Mouse (Mus musculus): Measurements from ENCODE around the gene Adipoq. TPM values are rescaled to one million over a fixed set of nuclear protein-coding genes. Genes with fewer than 3 reads are reported as not detected.
"Not testable (repeated sequence)": the region's sequence is repeated elsewhere in the genome, so short reads cannot be mapped to it uniquely, and the experiment has no call there.

The Adipoq gene
- total RNA-seq, 2 experiments from 2014 or later, result 0.40 to 0.80 TPM

DNA sequence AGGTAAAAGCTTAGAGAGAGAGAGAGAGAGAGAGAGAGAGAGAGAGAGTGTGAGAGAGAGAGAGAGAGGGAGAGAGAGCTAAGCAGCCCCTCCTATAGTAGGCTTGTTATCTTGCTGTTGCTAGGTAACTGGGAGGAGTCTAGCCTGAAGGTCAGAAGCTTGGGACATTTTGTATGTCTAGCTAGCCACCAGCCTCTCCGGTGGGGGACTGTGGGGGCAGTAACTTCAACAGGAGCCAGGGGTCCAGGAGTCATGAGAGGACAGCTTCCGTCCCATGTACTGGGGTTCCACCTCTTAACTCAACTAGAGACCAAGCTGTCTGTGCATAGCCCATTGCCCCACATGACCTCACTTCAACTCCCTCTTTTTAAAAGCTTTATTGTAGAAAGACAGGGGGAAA lies 12.6 kb downstream of the Adipoq start:
- no peak for ATAC-seq (ENCODE audit: poor library complexity, severe bottlenecking)

GRCm38 (mm10) chr16:23159749-23160148 lies 13.4 kb downstream of the Adipoq start:
- ATAC-seq (ENCODE audit: poor library complexity, severe bottlenecking), result peak; percentile 53; the same call in 1 of the 2 replicates

- ATAC-seq (ENCODE audit: poor library complexity, severe bottlenecking), result peak; percentile 79
Measured at GRCm38 (mm10) chr16:23162116-23162515, 15.8 kb downstream of the Adipoq start.

GRCm38 (mm10) chr16:23164443-23164842 lies 18.1 kb downstream of the Adipoq start:
- no peak for ATAC-seq (ENCODE audit: poor library complexity, severe bottlenecking)

GRCm38 (mm10) chr16:23165441-23165840 lies 19.1 kb downstream of the Adipoq start:
- ATAC-seq (ENCODE audit: poor library complexity, severe bottlenecking), result peak; percentile 55; the same call in 1 of the 2 replicates

GRCm38 (mm10) chr16:23166646-23167045 lies 20.3 kb downstream of the Adipoq start:
- no peak for ATAC-seq (ENCODE audit: poor library complexity, severe bottlenecking)

- ATAC-seq (ENCODE audit: poor library complexity, severe bottlenecking), result peak; percentile 34
Measured at GRCm38 (mm10) chr16:23167079-23167478, 20.7 kb downstream of the Adipoq start.

GRCm38 (mm10) chr16:23170813-23171212 lies 24.5 kb downstream of the Adipoq start:
- no peak for ATAC-seq (ENCODE audit: poor library complexity, severe bottlenecking)

GRCm38 (mm10) chr16:23173904-23174303 lies 27.6 kb downstream of the Adipoq start:
- no peak for ATAC-seq (ENCODE audit: poor library complexity, severe bottlenecking)

- ATAC-seq (ENCODE audit: poor library complexity, severe bottlenecking), result peak; percentile 89
Measured at GRCm38 (mm10) chr16:23174855-23175254, 28.5 kb downstream of the Adipoq start.

DNA sequence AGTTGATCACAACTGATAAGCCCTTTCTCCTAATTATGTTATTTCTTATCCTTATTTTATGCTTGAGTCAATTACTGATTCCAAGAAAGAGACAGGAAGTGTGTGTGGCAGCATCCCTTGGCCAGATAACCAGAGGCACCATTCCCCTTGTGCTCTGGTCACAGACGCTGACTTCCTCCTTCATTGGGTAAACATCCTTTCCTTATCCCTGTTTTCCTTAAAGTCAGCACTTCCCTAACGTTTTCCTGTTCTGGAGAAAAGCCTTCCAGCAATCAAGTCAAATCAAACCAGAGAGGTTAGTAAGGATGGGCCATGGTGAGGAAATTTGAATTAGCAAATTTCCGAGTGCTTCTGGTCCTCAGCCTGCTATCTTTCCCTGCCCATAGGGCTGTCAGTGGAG lies 29.6 kb downstream of the Adipoq start:
- ATAC-seq (ENCODE audit: poor library complexity, severe bottlenecking), result no peak

- no peak for ATAC-seq (ENCODE audit: poor library complexity, severe bottlenecking)
Measured at GRCm38 (mm10) chr16:23177856-23178255, 31.5 kb downstream of the Adipoq start.

GRCm38 (mm10) chr16:23178796-23179195 lies 32.5 kb downstream of the Adipoq start:
- no peak for ATAC-seq (ENCODE audit: poor library complexity, severe bottlenecking)

GRCm38 (mm10) chr16:23179436-23179835 lies 33.1 kb downstream of the Adipoq start:
- ATAC-seq (ENCODE audit: poor library complexity, severe bottlenecking), result not testable (repeated sequence)

GRCm38 (mm10) chr16:23181054-23181453 lies 34.7 kb downstream of the Adipoq start:
- peak; percentile 45 for ATAC-seq (ENCODE audit: poor library complexity, severe bottlenecking)

- ATAC-seq (ENCODE audit: poor library complexity, severe bottlenecking), result peak; percentile 67
Measured at GRCm38 (mm10) chr16:23181487-23181886, 35.2 kb downstream of the Adipoq start.

DNA sequence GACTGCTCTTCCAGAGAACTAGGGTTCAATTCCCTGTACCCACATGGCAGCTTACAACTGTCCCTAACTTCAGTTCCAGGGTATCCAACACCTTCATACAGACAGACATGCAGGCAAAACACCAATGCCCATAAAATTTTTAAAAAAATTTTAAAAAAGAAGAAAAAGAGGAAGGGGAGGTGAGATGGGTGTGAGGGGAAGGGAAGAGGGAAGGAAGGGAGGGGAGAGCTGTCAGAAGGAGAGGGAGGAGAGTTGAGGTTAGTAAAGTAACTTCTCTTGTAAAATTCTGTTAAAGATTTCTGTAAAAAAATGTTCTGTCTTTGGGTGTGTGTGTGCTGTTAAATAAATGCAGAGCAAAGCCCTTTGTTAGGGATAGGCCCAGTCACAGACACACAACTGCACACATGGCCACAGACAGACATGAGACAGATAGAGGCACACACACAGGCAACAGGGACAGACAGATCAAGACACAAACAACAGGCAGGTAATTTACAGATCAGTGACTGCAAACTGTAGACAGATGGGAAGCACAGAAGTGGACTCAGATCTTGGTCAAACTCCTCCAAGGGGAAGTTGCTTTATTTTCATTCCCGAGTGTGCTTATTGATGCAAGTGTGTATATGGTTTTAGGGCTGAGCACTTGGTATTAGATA lies 35.7 kb downstream of the Adipoq start:
- peak; percentile 47 for ATAC-seq (ENCODE audit: poor library complexity, severe bottlenecking)

GRCm38 (mm10) chr16:23185824-23186223 lies 39.5 kb downstream of the Adipoq start:
- peak; percentile 39; the same call in 1 of the 2 replicates for ATAC-seq (ENCODE audit: poor library complexity, severe bottlenecking)

DNA sequence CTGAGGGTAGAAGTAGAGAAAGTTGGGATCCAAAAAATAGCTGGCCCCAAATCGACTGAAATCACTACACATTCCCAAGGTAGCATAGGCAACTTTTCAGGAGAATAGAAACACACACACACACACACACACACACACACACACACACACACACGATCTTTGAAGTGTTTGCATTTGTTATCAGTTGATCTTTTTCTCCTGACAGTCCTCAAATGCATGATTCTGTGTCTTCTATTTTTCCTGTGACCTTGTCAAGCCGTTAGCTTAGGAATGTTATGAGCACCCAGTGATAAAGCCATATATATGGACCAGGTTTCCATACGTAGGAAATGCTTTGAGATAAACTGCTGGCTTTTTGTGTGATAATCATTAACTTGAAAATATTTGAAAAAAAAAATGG lies 40.1 kb downstream of the Adipoq start:
- ATAC-seq (ENCODE audit: poor library complexity, severe bottlenecking), result no peak

GRCm38 (mm10) chr16:23187983-23188382 lies 41.6 kb downstream of the Adipoq start:
- no peak for ATAC-seq (ENCODE audit: poor library complexity, severe bottlenecking)

GRCm38 (mm10) chr16:23189612-23190011 lies 43.3 kb downstream of the Adipoq start:
- no peak for ATAC-seq (ENCODE audit: poor library complexity, severe bottlenecking)

- no peak for ATAC-seq (ENCODE audit: poor library complexity, severe bottlenecking)
Measured at GRCm38 (mm10) chr16:23191560-23192242, 45.4 kb downstream of the Adipoq start.

Data from megakaryocyte, adult 5-6 weeks (primary cell).